Mouse (Mus musculus) thymus, postnatal 10 days (tissue): ENCODE measurements at regions not wholly inside any gene's neighbourhood (a gene's known extent, or its start where the extent isn't known, plus 50 kb on each side); places are given as distances from the start of the nearest gene placed in this dataset.

Experiments used
- DNase-seq, 2 experiments: peaks; one replicate each; pipeline ENCODE4 v3.0.0; 2021; ENCODE audit warnings: low spot score in 2 of 2

DNA sequence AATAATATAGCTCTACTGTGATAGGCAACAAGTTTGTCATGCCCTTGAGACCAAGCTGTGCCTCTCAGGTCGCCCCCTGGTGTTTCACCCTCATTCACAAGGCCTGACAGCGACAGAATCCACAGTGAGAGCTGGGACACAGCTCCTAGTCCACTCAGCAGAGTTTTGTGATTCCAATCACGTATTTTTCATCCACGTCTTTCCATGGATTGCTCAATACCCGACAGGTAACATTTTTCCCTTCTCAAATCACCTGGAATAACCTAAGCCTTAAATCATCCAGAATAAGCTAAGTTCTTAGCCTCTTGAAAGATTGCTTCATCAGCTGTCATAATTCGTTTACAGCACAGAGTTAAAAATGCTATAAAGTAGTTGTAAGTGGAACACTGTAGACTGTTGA is 211.3 kb downstream of the Ccdc91 start:
- DNase-seq: no peak

DNA sequence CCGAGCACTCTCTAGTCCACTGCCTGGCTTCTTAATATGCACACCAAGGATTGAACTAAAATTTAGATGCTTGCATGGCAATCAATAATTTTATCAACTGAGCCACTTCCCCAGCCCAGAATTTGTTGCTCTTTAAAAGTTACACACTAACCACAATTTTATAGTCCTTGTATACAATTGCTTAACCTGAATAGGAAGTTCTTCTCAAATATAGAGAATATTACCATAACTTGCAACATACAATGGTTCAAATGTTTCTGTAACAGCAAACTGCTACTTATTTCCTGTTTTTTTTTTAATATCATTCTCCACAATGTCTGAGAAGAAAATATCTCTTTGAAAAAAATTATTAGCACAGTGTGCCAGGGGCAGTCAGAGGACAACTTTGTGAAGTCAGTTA is 222.6 kb downstream of the Ccdc91 start:
- no peak for DNase-seq

- DNase-seq: no peak
These were observed 223.8 kb downstream of the Ccdc91 start for GRCm38 (mm10) chr6:147699449-147699848.

GRCm38 (mm10) chr6:147700629-147701028 is 225.0 kb downstream of the Ccdc91 start:
- DNase-seq: no peak

DNA sequence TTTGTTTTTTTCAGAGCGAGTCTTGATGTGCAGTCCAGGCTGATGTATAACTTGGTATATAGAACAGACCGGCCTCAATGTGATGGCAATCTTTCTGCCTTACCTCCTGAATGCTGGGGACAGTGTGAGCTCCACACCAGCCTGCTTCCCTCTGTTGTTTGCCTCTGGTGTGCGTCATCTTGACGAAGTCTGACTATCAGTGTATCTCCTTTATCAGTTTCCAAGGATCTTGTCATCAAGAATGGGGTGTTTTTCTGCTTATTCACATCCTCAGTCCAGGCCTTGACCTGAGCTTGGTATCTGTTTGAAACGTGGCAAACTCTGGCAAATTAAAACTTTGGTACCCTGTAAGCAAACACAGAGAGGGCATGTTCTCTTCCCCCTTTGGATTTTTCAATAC is 226.3 kb downstream of the Ccdc91 start:
- no peak for DNase-seq

GRCm38 (mm10) chr6:147704297-147704696 is 228.7 kb downstream of the Ccdc91 start:
- no peak for DNase-seq

GRCm38 (mm10) chr6:147705936-147706335 is 230.3 kb downstream of the Ccdc91 start:
- no peak for DNase-seq

DNA sequence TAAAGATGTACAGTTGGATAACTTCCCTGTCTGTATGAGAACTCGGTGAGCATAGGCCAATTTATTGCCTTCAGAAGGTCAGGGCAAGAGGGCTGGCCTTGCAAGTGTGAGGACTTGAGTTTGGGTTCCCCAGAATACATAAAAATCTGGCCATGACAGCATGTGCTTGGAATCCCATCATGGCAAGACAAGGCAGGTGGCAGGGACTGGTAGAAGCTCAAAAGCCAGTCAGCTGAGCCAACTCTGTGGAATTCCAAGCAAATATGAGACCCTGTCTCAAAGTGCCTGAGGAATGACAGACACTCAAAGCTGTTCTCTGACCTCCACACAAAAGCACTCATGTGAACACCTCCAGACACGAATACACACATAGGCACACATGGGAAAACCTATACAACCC is 231.1 kb downstream of the Ccdc91 start:
- no peak for DNase-seq

- no peak for DNase-seq
These were observed 242.6 kb downstream of the Ccdc91 start for GRCm38 (mm10) chr6:147718052-147718712.

DNA sequence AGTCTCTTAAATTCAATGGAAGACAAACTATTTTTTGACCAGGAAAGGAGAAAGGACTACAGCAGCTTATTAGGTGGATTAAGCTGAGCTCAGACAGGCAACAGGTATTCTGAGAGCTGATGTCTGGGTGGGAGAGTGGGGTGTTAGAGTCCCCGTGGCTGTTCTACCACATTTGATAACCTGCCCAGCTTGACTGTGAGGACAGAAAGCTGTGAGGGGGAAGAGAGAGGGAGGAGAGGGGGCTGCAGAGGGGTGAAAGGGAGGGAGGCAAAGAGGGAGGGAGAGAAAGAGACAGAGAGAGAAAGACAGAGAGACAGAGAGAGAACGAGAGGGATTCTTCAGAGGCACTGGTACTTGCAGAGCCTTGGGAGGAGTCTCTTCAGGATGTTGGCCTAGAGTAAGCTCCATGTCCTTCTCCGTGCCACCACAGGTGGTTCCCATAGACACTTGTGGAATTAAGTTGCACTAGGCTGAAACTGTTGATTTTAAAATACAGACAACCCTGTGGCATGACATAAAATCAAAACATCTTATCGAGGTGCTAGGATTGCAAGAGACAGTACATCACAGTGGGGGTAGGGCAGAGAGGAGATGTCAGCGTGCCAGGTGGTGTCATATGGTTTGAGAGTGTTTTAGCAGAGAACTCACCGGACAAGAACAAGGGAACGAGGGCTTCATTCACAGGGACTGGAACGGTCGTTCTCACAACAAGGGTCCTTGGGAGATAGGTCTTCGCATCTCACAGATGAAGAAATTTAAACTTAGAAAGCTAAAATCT is 243.3 kb downstream of the Ccdc91 start:
- DNase-seq: no peak

- no peak for DNase-seq
These were observed 243.9 kb downstream of the Ccdc91 start for GRCm38 (mm10) chr6:147719539-147719938.

DNA sequence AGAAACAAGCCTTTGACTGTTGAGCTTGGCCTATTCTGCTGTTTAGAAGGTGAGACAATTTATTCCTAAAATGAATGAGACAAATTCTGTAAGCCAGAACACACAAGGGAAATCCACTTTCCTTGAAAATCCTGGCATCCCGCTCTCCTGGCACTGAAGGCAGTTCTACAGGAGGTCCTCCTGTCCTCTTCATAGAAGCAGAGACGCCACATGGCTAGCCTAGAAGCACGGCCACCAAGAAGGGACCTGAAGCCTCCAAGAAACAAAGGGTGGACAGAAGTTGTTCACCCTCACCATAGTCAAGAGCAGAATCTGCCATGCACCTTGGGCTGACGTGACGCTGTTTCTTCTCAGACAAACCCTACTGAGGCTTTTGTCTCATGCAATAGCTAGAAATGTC is 247.7 kb downstream of the Ccdc91 start:
- DNase-seq: no peak

DNA sequence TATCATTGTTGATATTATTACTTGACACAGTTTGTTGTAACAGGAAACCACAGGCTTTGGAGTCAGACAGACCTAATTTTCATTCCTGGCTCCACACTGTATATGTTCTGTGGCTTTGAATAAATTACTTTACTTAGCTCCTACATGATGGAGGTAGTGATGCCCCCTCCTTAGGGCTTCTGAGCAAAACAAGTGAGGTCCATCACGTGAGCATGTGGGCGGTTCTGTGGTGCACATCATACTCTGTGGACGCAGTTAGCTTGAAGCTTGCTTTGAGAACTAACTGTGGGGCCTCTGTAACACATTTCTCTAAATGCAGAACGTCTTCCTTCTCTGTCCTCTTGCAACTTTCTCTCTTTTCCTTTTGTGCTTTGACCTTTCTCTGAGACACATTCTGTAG is 251.4 kb downstream of the Ccdc91 start:
- DNase-seq: no peak

DNA sequence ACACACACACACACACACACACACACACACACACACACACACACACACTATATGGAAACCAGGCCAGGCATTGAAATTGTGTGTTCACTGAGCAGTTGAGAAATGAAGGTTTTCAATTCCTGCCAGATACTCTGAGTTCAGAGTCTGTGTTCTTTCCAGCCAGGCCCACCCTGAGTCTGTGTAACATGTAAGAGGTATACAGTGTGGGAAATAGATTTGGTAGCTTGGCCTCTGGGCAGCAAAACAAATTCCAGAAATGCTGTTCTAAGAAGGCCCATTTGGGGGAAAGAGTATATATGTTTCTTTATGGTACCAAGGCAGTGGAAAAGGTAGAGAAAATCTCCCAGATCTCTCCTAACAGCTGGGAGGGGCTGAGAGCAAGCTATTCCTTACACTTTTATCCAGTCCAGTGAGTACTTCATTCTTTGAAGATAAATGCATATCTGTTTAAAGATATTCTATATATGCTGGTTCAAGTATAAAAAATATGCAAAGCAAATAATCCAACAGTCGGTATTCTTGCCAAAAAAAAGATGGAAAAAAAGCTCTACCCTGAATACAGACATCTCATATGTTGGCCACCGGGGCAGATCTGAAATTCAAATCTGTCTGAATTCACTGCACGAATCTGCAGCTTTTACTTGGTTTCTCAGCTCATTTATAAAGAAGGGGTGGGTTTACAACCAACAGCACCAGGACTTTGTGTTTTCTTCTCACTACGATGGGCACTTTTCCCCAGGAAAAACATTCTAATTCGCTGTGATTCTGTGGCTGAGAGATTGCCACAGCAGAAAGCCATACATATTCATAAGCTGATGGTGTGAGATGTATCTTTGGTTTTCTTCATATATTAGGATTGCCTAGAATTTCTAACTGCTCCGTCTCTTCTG is 252.3 kb downstream of the Ccdc91 start:
- DNase-seq: no peak

GRCm38 (mm10) chr6:147729721-147730120 is 254.1 kb downstream of the Ccdc91 start:
- DNase-seq: no peak

GRCm38 (mm10) chr6:147738621-147739325 is 263.1 kb downstream of the Ccdc91 start:
- DNase-seq: no peak

GRCm38 (mm10) chr6:147741446-147741845 is 265.8 kb downstream of the Ccdc91 start:
- no peak for DNase-seq

- DNase-seq: no peak
These were observed 268.5 kb downstream of the Ccdc91 start for GRCm38 (mm10) chr6:147744081-147744480.

- DNase-seq: no peak
These were observed 270.1 kb downstream of the Ccdc91 start for GRCm38 (mm10) chr6:147745690-147746089.

- DNase-seq: no peak
These were observed 272.3 kb downstream of the Ccdc91 start for GRCm38 (mm10) chr6:147747945-147748344.

DNA sequence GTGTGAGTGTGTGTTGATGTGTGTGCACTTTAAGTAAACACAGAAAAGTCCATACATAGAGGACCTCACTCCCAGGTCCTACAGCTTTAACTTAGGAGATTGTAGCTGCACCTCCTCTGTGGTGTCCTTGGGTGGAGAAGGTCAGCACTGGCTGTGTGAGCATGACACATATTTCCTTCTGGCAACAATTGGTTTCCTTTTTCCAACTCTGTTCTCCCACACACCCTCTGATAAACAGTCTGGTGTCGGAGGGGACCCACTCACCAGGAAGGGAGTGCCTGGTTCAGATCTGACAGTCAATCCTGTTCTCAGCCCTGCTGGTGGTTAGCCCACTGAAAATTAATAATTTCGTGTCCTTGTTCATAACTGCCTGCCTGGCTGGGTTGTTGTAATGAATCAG is 276.7 kb downstream of the Ccdc91 start:
- no peak for DNase-seq

GRCm38 (mm10) chr6:147753828-147754227 is 278.2 kb downstream of the Ccdc91 start:
- no peak for DNase-seq
